Mouse (Mus musculus) E14TG2a.4 (cell line): ENCODE data around the gene Pdzd4.

Experiments
- CTCF ChIP-seq: conservative IDR thresholded peaks from 2 replicates; pipeline ENCODE4 v1.5.1; 2014; ENCODE audit warnings: low read length
- NANOG ChIP-seq: IDR thresholded peaks from 2 replicates; pipeline ENCODE4 v1.6.1; 2014; ENCODE audit warnings: borderline replicate concordance, low read length, mixed read lengths

DNA sequence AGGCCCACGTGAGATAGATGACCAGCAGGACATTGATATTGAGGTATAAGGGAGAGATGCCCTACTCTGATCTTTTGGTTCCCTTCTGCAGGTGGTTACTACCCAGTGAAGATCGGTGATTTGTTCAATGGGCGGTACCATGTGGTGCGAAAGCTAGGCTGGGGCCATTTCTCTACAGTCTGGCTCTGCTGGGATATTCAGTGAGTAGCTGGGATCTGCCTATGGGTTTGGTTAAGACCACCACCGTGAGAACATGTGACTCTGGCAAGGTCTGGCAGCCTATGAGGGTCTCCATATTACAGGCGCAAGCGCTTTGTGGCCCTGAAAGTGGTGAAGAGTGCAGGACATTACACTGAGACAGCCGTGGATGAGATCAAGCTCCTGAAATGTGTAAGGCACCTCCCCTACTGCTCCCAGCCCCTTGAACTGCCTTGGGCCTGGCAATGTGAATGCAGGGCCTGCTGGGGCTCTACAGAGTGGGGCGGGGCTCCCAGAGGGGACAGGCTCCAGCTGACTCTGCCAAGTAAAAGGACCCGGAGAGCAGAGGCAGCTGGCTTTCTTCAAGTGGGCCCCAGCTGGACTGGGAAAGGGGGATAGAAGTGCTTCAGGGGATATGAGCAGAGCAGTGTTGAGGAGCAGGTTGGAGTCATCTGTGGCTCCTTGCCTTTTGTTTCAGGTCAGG is 49.8 kb downstream of the Pdzd4 start:
- TF ChIP-seq CTCF (no peak), NANOG (no peak)
